Mouse (Mus musculus) spleen, postnatal 10 days (tissue): ENCODE data around the gene H2al1j.
"Not testable (repeated sequence)": the region's sequence is repeated elsewhere in the genome, so short reads cannot be mapped to it uniquely, and the experiment has no call there.

Experiments
- DNase-seq, 2 experiments: peaks; one replicate each; pipeline ENCODE4 v3.0.0; 2021 to 2022; ENCODE audit warnings: low spot score in 2 of 2

Gene H2al1j

GRCm38 (mm10) chrX:11327522-11327921, at the start of gene H2al1j:
TSS of gene H2al1j (plus strand) at chrX:11327822.
- not testable (repeated sequence) for DNase-seq

GRCm38 (mm10) chrX:11280741-11281140, 46.9 kb upstream of the H2al1j start:
- no peak for DNase-seq

- no peak for DNase-seq
These were observed 39.2 kb upstream of the H2al1j start for GRCm38 (mm10) chrX:11288306-11288882.

- DNase-seq, result no peak
These were observed 38.4 kb upstream of the H2al1j start for GRCm38 (mm10) chrX:11289244-11289643.

- not testable (repeated sequence) for DNase-seq
These were observed 28.7 kb upstream of the H2al1j start, which contains the start of gene H2al1a for GRCm38 (mm10) chrX:11298957-11299356. TSS of gene H2al1a (plus strand) at chrX:11299257.

GRCm38 (mm10) chrX:11302132-11302531, 25.5 kb upstream of the H2al1j start, which contains the start of gene H2al1b:
TSS of gene H2al1b (plus strand) at chrX:11302432.
- DNase-seq, result not testable (repeated sequence)

GRCm38 (mm10) chrX:11305355-11305754, 22.3 kb upstream of the H2al1j start, which contains the start of gene H2al1c:
TSS of gene H2al1c (plus strand) at chrX:11305655.
- not testable (repeated sequence) for DNase-seq

- DNase-seq, result not testable (repeated sequence)
These were observed 19.1 kb upstream of the H2al1j start, which contains the start of gene H2al1d for GRCm38 (mm10) chrX:11308524-11308923. TSS of gene H2al1d (plus strand) at chrX:11308824.

GRCm38 (mm10) chrX:11311634-11312033, 16.0 kb upstream of the H2al1j start, which contains the start of gene H2al1e:
TSS of gene H2al1e (plus strand) at chrX:11311934.
- DNase-seq, result not testable (repeated sequence)

GRCm38 (mm10) chrX:11314858-11315257, 12.8 kb upstream of the H2al1j start, which contains the start of gene H2al1f:
TSS of gene H2al1f (plus strand) at chrX:11315158.
- DNase-seq, result not testable (repeated sequence)

- not testable (repeated sequence) for DNase-seq
These were observed 9.7 kb upstream of the H2al1j start, which contains the start of gene H2al1g for GRCm38 (mm10) chrX:11317956-11318355. TSS of gene H2al1g (plus strand) at chrX:11318256.

GRCm38 (mm10) chrX:11321192-11321591, 6.4 kb upstream of the H2al1j start, which contains the start of gene H2al1h:
TSS of gene H2al1h (plus strand) at chrX:11321492.
- not testable (repeated sequence) for DNase-seq

- DNase-seq, result not testable (repeated sequence)
These were observed 3.3 kb upstream of the H2al1j start, which contains the start of gene H2al1i for GRCm38 (mm10) chrX:11324359-11324758. TSS of gene H2al1i (plus strand) at chrX:11324659.

GRCm38 (mm10) chrX:11345762-11346161, 18.1 kb downstream of the H2al1j start:
- DNase-seq, result no peak

- no peak for DNase-seq
These were observed 19.1 kb downstream of the H2al1j start for GRCm38 (mm10) chrX:11346756-11347155.

- no peak for DNase-seq
These were observed 33.2 kb downstream of the H2al1j start for GRCm38 (mm10) chrX:11360823-11361222.

GRCm38 (mm10) chrX:11361261-11361660, 33.6 kb downstream of the H2al1j start:
- no peak for DNase-seq

GRCm38 (mm10) chrX:11363890-11364289, 36.3 kb downstream of the H2al1j start:
- no peak for DNase-seq

- DNase-seq, result no peak
These were observed 37.5 kb downstream of the H2al1j start for GRCm38 (mm10) chrX:11365151-11365550.
